Mouse (Mus musculus) kidney, adult 2 months (tissue): Measurements from ENCODE around the gene Tbx3. TPM values are rescaled to one million over a fixed set of nuclear protein-coding genes. Genes with fewer than 3 reads are reported as not detected.

Source experiments
- DNase-seq: peaks from one replicate; pipeline ENCODE4 v3.0.0; 2021
- H3K27ac ChIP-seq: fragments of 200-500 bp; 2 replicates; pipeline ENCODE4 v1.5.1; 2012; ENCODE audit warnings: low read depth, low read length, control low read depth, inconsistent platforms; ENCODE audit not compliant: insufficient read depth
- H3K27me3 ChIP-seq: fragments of 200-500 bp; replicated peaks from 2 replicates; pipeline ENCODE4 v1.6.1; 2012; ENCODE audit warnings: mild to moderate bottlenecking, moderate library complexity, low read length, inconsistent platforms; ENCODE audit not compliant: control insufficient read depth, insufficient read depth
- H3K36me3 ChIP-seq: fragments of 200-500 bp; 2 replicates; pipeline ENCODE4 v1.6.1; 2012; ENCODE audit warnings: mild to moderate bottlenecking, moderate library complexity, low read length, inconsistent platforms; ENCODE audit not compliant: control insufficient read depth, insufficient read depth
- H3K4me1 ChIP-seq: fragments of 200-500 bp; 2 replicates; pipeline ENCODE4 v1.6.1; 2011; ENCODE audit warnings: low read length; ENCODE audit not compliant: control insufficient read depth, insufficient read depth
- H3K4me3 ChIP-seq: fragments of 200-500 bp; 2 replicates; pipeline ENCODE4 v1.5.1; 2011; ENCODE audit warnings: mild to moderate bottlenecking, low read depth, low read length, control low read depth; ENCODE audit not compliant: insufficient read depth
- CTCF ChIP-seq: fragments of 200-500 bp; conservative IDR thresholded peaks from 2 replicates; pipeline ENCODE4 v1.5.1; 2011; ENCODE audit warnings: low read depth, mild to moderate bottlenecking, control low read depth, low read length, moderate library complexity, mixed read lengths; ENCODE audit not compliant: insufficient read depth, insufficient read length
- POLR2A ChIP-seq: fragments of 200-500 bp; IDR thresholded peaks from one replicate; pipeline ENCODE4 v1.6.1; 2011; ENCODE audit warnings: low read depth, low read length, control low read depth
- WGBS: fragments of 180-500 bp; shearing (Covaris S2); methylation state at CpG from one replicate; pipeline ENCODE4 v1.1.7; 2018; 5-methylcytosine and 5-hydroxymethylcytosine counted together
- polyA plus RNA-seq: library from polyadenylated mRNA; depleted of rRNA; stranded (reverse); fragments of >200 nt; gene quantifications from 2 replicates; pipeline ENCODE4 v1.2.3, GENCODE M21; 2012

Gene Tbx3
- polyA plus RNA-seq, 1 experiment: 6.9 TPM

DNA sequence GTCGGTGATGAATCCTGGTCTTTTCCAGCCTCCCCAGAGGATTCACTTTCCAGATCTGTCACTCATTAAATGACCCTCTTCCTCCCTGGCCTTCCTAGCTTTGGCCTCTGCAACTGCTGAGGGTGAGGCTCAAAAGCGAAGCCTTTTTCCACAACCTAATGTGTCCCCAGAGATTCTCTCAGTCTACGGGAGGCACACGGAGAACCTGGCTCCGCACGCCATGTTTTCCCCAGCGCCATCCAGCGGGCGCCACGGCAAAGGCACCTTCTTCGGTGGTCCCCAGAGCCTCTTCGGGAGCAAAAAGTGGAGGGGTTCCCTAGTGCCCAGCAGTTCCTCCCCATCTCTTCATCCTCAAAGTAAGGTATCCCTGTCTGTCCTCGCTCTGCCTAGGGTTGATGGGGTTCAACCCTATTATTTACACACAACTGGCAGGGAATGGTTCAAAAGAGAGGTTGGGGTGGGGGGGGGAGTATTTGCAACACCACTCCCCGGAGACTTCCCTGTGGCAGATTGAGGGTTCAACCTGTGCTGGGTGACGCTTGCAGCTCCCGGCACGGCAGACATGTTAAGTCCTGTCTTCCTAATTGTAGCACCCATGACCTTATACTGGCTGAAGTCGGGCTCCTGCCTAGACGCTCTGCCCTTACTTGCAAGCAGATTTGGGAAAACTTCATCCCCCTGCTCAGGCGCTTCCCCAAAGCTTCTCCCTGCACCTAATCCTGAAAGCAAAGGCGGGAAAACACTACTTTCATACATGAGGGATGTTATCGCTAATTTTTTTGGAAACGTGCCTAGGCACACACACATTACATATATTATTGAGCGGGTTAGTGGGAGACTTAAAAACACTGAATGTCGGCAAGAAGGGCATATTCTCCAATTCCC lies 9.7 kb upstream of the Tbx3 start:
- Histone ChIP-seq H3K36me3 (no peaks in the 10 kb centered on the region), H3K4me3 (no peak overlapping the region), H3K4me1 (no peaks in the 10 kb centered on the region), H3K27me3 (peaks cover 4% of the 10 kb centered on the region; the same call in 1 of the 2 replicates), H3K27ac (no peak overlapping the region)
- TF ChIP-seq CTCF (no peak), POLR2A (no peak)
- no peak for DNase-seq
- 12% methylated on average over 25 of the region's 25 CpGs for WGBS

DNA sequence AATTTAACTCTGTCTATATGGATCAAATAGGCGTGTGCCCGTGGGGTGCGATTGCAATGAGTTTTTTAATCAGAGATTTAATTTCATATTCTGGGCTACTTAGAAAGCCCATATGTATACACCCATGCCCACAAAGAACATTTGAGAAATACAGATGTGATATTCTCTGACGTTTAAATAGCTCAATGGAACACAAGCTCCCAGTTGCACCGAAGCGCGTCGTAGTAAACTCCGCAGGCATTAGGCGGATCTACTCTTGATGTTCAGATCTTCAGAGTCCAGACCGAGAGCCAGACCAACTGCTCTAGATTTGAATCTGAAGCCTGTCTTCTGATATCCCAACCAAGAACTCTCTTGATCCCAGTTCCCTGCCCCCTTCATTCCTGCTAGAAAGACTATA lies 9.0 kb upstream of the Tbx3 start:
- TF ChIP-seq POLR2A: no peak
- no peak for TF ChIP-seq CTCF
- WGBS: 10% methylated on average over 11 of the region's 11 CpGs

GRCm38 (mm10) chr5:119662326-119662725 lies 8.1 kb upstream of the Tbx3 start:
- H3K27me3 ChIP-seq: peaks cover 3% of the 10 kb centered on the region; the same call in 1 of the 2 replicates

More for the DNA sequence above, 9.0 kb upstream of the Tbx3 start:
- DNase-seq: no peak
- H3K4me1 ChIP-seq: no peaks in the 10 kb centered on the region
- no peak overlapping the region for H3K27ac ChIP-seq
- H3K36me3 ChIP-seq: no peaks in the 10 kb centered on the region
- H3K27me3 ChIP-seq: peaks cover 4% of the 10 kb centered on the region; the same call in 1 of the 2 replicates
- no peak overlapping the region for H3K4me3 ChIP-seq

GRCm38 (mm10) chr5:119662731-119663130 lies 7.7 kb upstream of the Tbx3 start:
- peaks cover 3% of the 10 kb centered on the region; the same call in 1 of the 2 replicates for H3K27me3 ChIP-seq
- H3K4me1 ChIP-seq: no peaks in the 10 kb centered on the region
- TF ChIP-seq POLR2A (no peak), CTCF (no peak)
- H3K27ac ChIP-seq: no peak overlapping the region
- no peak overlapping the region for H3K4me3 ChIP-seq
- 17% methylated on average over 12 of the region's 12 CpGs for WGBS
- no peak for DNase-seq
- H3K36me3 ChIP-seq: no peaks in the 10 kb centered on the region

More at GRCm38 (mm10) chr5:119662326-119662725, 8.1 kb upstream of the Tbx3 start:
- WGBS: 18% methylated on average over 13 of the region's 13 CpGs
- Histone ChIP-seq H3K36me3 (no peaks in the 10 kb centered on the region), H3K4me1 (no peaks in the 10 kb centered on the region), H3K4me3 (no peak overlapping the region), H3K27ac (no peak overlapping the region)
- TF ChIP-seq CTCF (no peak), POLR2A (no peak)
- no peak for DNase-seq

DNA sequence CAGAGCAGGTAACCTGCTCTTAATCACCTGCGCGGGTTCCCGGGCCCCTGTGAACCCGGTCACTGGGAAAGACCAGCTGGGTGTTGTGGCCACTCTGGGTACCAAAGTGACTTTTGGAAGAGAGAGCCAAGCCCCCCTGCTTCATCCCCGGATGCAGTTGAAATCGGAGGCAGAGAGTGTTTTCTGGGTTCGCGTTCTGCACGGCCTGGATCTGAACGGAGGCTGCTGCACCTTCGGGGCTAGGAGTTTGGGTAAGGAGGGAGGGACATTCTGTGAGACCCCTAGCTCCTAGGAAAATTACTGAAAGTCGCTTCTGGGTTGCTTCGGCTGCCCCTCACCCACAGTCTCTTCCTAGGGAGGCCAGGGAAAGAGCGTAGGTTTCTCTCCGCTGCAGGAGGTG lies 7.2 kb upstream of the Tbx3 start:
- Histone ChIP-seq H3K36me3 (no peaks in the 10 kb centered on the region), H3K27me3 (peaks cover 3% of the 10 kb centered on the region; the same call in 1 of the 2 replicates), H3K27ac (no peak overlapping the region), H3K4me3 (no peak overlapping the region), H3K4me1 (no peaks in the 10 kb centered on the region)
- TF ChIP-seq POLR2A (no peak), CTCF (no peak)
- WGBS: 13% methylated on average over 15 of the region's 15 CpGs
- DNase-seq: no peak

GRCm38 (mm10) chr5:119663747-119664146 lies 6.7 kb upstream of the Tbx3 start:
- DNase-seq: no peak
- 27% methylated on average over 5 of the region's 5 CpGs for WGBS
- no peak overlapping the region for H3K4me3 ChIP-seq

DNA sequence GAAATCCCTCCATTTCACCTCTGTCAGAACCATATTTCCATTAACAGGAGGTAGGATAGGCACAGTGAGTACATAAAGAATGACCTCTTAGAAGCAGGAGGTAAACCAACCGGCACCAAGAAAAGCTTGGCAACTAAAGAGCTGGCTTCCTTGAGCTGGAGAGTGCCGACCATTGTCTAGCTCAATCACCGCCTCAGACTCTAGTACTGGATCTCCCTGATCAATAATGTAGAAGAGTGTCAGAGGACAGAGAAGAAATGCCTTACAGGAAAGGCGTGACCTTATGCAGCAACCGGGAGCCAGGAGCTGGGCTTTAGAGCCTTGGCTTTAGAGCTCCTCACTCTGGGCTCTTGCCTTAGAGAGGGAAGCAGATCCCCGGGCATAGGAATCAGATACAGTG lies 4.7 kb upstream of the Tbx3 start:
- WGBS: 36% methylated on average over 6 of the region's 6 CpGs

More at GRCm38 (mm10) chr5:119663747-119664146, 6.7 kb upstream of the Tbx3 start:
- H3K27me3 ChIP-seq: peaks cover 3% of the 10 kb centered on the region; the same call in 1 of the 2 replicates
- no peaks in the 10 kb centered on the region for H3K36me3 ChIP-seq
- H3K4me1 ChIP-seq: no peaks in the 10 kb centered on the region
- TF ChIP-seq CTCF (no peak), POLR2A (no peak)
- no peak overlapping the region for H3K27ac ChIP-seq

More for the DNA sequence above, 4.7 kb upstream of the Tbx3 start:
- no peak overlapping the region for H3K4me3 ChIP-seq
- peaks cover 6% of the 10 kb centered on the region; the same call in 1 of the 2 replicates for H3K27me3 ChIP-seq
- no peak overlapping the region for H3K27ac ChIP-seq
- H3K36me3 ChIP-seq: no peaks in the 10 kb centered on the region
- TF ChIP-seq CTCF: no peak
- no peak for TF ChIP-seq POLR2A
- DNase-seq: no peak
- H3K4me1 ChIP-seq: no peaks in the 10 kb centered on the region
